Mouse (Mus musculus) embryo, embryonic 10.5 days (tissue): ENCODE data around the gene Anks1b.

Experiments used
- DNase-seq: peaks from one replicate; pipeline ENCODE4 v3.0.0-alpha.2; 2015; ENCODE audit warnings: low spot score

Gene Anks1b

DNA sequence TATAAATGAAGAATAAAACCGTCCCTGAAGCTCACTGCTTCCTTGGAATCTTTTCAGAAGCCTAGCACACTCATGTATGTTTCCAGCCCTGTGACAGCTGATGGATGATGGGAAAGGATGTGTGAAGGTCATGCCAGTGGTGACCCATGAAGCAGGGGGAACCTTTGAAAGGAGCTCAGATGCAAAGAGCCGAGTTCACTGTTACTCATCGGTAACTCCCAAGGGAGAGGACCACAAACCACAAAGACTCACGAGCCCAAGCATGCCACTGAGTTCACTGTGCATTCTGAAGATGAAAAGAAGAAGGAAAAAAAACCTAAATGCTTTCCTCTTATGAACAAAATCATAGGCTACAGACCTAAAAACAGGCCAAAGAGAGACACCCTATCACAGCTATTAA, 859.5 kb downstream of the Anks1b start:
- DNase-seq = no peak

DNA sequence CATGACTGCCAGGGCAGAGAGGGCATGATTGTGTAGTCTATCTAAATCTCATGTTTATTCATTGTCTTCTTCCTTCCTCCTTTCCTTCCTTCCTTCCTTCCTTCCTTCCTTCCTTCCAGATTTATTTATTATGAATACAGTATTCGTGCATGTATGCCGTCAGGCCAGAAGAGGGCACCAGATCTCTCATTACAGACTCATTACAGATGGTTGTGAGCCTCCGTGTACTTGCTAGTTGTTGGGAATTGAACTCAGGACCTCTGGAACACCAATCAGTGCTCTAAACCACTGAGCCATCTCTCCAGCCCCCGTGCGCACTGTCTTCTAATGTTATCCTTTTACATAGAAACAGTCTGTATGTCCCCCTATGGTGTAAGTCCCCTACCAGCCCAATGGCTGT, 860.3 kb downstream of the Anks1b start:
- peak; percentile 68 for DNase-seq

DNA sequence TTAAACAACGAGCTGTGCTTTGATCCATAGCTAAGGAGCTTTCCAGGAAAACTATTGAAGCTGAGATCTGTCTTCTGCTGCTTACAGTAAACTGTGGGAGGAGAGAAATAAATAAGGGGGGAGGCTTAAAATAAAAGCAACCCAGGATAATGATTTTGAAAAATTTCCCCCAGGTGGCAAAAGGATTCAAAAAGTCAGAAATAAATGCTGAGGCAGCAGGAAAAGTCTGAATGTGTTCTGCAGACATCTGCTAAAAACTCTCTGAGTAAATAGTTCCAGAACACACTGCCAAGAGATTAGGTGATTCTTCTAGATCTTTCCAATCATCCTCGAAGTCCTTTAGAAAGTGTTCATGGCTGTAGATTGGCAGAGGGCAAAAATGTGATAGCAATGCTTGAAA, 865.2 kb downstream of the Anks1b start:
- DNase-seq = no peak

DNA sequence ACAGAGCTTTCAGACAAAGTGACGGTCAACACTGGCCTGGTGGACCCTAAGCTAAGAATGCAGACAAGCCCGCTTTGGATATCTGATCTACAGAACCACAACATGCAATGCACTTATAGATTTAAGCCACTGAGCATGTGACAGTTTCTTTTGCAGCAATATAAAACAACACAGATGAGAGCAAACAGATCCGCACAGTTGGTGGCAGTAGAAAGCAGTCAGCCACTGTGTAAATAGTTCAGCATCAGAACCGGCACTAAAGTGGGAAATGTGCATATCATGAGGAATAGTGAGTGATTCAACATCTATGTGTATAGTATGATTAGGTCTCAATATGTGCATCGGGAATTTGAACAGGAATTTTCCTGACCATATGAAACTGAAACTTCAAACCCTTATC, 867.6 kb downstream of the Anks1b start:
- no peak for DNase-seq

DNA sequence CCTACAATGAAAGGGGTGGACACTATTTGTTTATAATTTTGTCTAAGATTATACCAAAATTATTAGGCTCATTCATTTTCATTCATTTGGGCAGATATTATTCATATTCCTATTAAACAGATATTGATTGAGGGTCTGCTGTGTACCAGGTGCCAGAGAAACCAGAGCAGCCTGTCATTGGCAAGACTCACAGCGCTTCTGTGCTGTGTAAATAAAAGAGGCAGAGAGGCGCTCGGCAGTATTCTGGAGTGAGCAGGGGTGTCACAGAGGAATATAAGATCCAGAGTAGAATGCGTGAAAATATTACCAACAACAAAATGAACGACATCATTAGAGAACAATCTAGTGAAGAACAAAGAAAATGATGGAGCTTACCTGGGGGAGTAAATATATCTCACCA, 878.6 kb downstream of the Anks1b start:
- no peak for DNase-seq

DNA sequence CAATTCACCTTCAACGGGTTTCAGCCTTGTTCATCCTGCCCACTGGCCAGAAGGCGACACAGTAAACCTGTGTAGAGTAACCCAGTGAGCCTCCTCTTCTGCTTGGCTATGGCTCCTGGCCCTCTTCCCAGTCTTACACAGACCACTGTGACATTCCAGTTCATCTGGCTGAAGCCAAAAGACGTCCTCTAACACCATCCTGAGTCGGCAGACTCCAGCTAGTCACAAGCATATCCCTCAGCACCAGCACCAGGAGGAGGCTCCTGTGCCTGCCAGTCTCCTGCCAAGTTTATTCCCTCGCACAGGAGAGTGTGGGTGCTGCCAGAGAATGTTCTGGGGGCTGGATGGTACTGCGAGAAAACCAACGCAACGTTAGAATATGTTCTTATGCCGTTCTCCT, 879.8 kb downstream of the Anks1b start:
- no peak for DNase-seq

DNA sequence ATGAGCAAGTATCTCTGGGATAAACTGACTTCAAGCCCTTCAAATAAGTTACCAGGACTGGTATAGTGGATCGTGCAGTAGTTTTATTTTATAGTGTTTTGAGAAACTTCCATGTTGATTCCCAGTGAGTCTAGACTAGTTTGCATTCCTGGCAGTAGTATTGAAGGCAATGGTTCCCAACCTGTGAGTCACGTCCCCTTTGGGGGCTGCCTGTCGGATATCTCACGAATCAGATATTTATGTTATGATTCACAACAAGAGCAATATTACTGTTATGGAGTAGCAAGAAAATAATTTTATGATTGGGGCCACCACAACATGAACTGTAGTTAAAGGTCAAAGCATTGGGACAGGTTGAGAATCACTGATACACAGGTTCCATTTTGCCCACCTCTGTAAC, 884.5 kb downstream of the Anks1b start:
- no peak for DNase-seq

DNA sequence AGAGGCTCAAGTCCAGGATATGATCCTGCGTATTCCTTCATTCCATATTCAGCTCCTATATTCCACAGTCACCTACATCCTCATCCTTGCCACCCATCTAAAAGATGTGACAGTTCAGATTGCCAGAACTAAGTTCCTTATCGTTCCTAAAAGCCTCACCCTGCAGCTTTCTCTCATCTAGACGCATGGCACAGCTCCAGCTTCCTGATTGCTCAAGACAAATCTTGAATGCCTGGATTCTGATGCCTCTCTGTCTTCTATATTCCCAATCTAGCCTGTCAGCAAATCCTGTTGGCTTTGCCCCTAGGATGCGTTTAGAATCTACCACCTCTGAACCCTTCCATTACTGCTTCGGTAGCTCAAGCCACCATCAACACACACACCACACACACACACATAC, 886.6 kb downstream of the Anks1b start:
- DNase-seq = no peak

DNA sequence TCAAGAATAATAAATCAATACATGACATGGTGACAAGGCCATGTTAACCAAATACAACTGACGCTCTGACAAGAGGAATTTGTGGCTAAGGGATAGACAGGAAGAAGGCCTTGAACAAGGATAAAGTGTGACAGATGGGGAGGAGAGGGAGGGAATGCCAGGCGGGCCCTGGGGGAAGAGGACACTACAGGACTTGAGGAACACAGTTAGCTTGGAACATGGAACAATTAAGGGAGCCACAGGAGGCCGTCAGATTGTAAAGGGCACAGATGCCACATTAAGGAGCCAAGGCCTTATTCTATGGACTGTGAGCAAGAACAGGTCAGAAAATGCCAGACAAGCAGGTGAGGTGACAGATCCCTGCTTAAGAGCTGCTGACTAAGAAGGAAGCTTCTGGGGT, 893.0 kb downstream of the Anks1b start:
- no peak for DNase-seq

DNA sequence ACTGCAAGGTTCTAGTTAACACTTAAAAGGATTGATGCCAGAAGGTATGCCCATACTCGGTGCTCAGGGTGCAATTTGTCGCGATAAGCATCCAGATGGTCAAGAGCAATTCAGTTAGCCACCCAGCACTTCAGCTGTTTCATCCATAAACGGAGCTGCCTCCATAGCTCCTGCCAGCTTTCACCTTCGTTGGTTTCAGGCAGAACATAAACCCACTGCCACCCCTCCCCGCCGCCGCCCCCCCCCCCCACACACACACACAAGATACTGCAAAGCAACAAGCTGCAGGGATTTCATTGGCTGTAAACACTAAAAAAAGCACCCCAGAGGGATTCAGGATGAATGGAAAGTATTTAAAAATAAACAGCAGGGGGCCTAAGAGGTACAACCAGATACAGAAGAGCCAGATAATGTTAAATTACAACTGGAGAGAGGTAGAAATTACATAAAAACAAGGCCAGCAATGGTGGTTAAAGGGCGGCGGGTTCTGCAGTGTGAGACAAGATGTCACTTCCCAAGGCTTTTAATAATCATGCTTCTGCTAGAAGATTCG, 897.2 kb downstream of the Anks1b start:
- DNase-seq = no peak

DNA sequence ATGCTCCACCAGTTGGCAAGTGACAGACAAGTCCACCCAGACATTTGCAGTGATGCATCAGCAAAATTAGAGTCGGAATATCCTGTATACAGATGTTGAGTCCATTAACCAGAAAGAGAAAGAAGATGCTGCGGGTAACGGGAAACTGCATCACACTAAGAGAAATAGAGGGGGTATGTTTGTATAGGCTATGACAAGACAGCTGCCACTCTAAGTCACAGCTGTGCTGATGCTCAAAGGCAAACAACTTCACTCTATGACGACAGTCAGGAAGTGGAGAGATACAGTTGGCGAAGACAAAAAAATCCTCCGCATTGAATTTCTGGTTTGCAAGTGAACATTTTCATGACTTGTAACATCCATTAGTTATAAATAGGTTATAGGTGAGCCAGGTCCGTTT, 897.7 kb downstream of the Anks1b start:
- DNase-seq = peak; percentile 5

DNA sequence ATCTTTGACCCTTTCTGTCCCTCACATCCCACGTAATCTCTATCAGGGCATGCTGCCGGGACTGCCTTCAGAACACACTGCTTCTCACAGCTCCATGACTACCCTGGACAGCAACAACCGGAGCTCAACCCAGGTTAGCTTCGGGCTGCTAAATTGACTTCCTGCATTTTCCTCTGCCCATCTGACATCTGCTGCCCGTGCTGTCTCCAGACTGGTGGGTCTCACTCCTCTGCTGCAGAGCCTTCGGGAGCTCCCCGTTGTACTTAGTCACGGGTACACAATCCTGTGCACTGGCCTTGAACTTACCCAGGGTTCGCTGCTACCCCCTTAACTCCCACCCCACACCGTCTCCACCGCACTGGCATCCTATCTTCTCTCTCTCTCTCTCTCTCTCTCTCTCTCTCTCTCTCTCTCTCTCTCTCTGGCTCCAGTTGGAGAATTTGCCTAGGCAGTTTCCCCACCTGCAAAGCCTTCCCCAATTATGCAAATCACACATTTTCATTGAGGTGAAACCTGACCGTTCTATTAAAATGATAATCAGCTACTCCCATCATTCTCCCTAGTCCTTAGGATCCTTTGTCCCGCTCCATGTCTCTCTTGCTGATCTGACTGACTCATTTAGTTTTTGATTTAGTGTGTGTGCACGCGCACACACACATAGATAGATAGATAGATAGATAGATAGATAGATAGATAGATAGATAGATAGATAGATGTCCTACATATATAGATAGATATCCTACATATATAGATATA, 898.3 kb downstream of the Anks1b start:
- DNase-seq = peak; percentile 65

DNA sequence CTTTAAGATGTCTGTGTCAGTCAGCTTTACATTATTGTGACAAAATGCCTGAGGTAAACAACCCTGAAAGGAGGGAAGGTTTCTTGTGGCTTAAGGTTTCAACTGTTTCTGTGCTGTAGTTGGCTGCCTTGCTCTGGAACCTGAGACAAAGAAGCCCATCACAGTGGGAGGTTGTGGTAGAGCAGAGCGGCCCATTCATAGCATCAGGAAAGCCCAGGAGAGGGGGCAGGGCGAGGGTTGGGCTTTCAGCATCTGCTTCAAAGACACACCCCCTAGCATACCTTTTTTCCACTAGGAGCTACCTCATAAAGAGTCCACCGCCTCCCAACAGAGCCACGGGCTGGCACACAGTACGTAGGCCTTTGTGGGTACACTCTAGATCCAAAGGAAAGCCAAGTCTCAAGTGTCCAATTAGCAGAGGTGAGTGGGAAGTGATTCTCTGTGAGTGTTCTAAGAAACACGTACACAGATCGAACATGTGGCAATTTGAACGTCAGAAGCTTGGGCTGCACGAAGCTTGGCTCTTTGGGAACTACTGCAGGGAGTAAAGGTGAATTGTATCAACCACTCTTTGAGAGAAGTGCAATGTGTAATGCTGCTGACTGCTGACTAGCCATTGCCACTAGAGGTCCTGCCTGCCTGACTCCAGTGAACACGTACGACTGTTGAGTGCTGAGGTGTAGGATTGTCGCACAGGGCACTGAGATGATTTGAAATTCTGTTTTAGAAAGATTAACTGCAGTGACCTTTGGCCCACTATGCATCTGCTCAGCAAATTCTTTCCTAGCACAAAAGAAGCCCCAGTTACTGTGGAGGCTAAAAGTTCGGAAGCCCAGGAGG, 906.5 kb downstream of the Anks1b start:
- DNase-seq = peak; percentile 12

DNA sequence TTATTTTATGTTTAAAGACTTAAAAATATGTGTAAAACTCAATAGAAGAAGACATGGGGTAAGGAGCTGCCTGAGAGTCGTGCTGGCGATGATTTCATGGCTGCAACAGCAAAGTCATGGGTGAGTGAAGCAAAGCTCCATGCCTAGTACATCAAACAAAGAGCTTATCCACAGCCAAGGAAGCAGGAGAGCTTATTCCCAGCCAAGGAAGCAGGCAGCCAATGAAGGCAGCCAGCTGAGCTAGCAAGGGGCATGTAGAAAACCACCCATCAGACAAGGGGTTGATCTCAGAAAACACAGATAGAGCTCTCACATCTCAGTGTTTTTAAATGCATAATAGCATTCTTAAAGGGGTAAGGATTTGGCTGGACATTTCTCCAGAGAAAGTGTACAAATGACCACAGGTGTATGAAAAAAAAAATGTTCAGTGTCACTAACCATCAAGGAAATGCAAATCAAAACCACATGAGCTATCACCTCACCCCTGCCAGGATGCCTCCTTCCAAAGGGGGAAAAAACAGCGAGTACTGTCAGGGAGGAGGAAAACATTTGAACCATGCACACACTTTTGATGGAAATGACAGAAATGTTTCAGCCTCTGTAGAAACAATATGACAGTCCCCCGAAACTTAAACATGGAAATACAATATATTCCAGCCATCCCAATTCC, 911.8 kb downstream of the Anks1b start:
- DNase-seq = no peak

DNA sequence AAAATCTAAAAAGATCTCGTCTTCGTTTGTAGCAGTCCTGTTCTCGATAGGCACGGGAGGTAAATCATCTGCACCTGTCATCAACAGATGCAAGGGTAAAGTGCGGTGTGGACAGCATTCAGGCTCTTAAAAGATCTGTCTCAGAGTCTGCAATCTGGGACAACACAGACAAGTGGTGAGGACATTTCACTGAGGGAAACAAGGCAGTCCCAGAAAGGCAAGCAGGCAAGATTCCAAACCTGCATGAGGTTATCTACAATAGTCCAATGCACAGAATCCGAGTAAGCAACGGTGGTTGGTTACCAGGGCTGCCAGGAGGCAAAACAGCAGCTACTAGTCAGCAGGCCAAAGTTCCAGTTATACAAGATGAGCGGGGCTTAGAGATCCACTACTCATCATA, 912.4 kb downstream of the Anks1b start:
- DNase-seq = no peak

DNA sequence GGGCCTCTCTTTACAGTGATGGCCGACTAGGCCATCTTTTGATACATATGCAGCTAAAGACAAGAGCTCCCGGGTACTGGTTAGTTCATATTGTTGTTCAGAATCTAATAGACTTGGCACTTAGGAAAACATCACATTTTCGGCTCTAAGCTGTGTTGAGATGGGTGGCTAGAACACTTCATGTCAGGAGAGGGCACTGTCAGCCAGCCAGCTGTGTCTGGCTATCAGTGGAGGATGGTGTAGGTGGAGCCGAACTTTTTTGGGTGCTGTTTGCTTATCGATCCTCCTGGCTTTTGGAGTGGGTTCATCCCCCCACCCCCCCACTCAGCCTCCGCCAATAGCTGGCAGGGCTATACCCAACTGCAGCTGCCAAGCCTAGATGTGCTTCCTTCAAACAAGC, 929.8 kb downstream of the Anks1b start:
- DNase-seq = no peak

DNA sequence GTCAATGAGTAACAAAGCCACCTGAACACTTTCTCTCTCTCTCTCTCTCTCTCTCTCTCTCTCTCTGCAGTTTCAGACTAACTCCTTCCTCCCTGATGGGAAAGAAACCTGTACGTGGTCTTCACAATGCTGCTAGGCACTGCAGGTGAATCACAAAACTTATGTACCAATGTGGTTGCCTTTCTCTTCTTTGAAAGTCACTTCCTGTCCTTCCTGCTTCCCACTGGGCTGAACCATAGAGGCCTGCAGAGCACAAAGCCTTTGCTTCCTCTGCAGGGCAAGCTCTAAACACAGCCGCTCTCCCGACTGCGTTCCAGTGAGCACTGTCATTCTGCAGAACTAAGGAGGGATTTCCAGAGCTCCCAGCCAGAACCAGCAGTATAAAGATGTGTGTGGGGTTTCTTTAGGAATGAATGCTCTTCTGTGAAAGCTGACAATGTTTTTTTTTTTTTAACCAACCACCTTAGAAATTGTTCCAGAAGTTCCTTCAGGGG, 931.3 kb downstream of the Anks1b start:
- DNase-seq = no peak

DNA sequence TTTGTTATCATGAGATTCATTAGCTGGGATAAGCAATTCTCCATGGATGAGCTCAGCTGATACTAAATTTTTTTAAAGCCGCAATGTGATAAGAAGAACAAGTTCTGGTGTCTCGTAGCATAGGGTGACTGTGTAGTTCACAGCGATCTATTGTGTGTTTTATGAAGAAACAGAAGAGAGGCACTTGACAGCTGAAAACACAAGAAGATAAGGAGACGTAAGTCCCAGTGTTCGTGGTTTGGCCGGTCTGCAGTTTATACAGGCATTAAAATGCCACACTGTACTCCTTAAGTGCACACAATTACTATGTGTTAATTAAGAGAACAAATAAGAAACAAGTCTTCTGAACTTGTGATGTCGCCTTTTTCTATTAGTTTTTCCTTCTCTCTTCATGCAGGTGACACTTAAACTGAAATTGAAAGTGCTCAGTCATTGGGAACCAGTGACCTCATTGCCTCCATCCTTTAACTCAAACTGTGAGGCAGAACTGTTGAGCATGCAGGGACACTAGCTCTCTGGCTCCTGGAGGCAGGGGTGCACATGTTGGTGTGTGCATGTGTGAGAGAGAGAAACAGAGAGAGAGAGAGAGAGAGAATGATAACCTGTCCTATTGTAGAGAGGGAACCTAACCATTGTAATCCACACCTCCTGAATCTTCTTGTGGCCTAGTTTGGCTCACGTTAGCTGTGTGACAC, 935.5 kb downstream of the Anks1b start:
- DNase-seq = no peak

DNA sequence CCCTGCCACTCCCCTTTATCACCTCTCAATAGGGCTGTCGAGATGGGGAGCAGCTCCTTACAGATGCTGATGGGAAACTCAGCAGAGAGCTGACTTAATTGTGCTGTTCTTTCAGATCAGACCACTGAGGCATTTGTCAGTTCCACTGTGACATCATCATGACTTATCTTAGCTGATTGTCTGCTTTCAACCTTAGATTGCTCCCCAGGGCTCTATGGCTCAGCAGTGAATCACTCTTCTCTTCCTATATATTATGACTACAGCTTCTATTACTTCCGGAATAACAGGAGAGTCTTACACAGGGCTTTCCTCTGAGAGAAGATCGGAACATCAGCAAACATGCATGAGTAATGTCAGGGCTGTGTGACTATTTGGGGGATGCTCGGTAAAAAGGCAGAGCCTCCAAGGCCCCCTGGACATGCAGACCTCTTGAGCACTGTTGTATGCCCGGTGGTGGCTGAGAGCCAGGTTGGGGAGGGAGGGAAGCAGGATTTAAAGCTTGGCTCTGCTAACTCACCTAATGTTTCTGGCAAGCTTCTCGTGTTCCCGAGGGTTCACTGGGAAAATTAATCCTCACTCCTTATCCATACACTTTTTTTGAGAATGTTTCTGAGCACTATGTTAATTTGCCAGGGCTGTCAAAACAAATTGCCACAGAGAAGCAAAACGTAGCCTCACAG, 936.7 kb downstream of the Anks1b start:
- no peak for DNase-seq

DNA sequence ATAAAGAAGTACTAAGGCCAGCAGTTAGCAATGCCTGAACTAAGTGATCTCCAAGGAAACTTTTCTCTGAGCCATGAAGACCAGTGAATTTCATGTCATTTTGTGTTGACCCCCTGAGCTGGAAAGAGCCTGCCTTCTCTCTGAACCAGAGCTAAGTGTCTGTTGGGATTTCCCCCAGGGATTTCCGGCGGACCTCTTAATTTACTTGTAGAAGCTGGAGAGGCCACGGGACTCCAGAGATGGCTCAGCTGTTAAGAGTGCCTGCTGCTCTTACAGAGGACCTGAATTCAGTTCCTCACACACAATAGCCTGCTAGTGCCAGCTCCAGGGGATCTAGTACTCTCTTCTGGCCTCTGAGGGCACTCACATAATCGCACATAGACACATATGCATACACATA, 938.1 kb downstream of the Anks1b start:
- no peak for DNase-seq

DNA sequence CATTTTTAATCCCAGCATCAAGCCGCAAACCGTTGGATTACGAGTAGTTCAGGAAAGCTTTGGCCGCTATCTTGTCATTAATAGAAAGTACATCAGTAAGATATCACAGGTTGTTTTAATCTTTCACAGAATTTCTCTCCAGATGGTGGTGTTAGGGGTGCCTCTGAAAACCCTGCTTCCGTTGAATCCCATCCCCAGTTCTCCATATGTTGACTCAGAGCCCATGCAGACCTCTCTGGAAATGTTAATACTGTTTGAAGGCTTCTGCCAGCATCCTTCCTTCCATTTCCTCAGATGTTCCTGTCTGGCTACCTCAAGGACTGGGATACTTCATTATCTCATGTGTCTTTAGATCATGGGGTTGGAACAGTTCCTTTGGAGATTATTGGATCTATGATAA, 940.0 kb downstream of the Anks1b start:
- DNase-seq = no peak
